ENCODE assay signal across 20 mouse cellular contexts in genomic region chr6:71262142-71262833, GRCm38 (mm10). TPM values are rescaled to one million over a fixed set of nuclear protein-coding genes. Genes with fewer than 3 reads are reported as not detected.
DNase-seq lines count a peak whose midpoint lies in the region; ATAC-seq lines count a peak whose summit lies in the region.
"Had no signal": no experiment of that assay in that cellular context is flagged by ENCODE, and none has a peak within 500 bp of the region (broad histone marks: within the 10 kb centered on the region; RNA-seq: fewer than 3 reads in every experiment).

No protein-coding gene starts in this region.

- no peak overlapping the region for H3K4me2 ChIP-seq in embryonic facial prominence, embryonic 14.5 days (ENCODE audit: low read depth, low read length)
- peak overlapping the region; percentile 64 for H3K4me2 ChIP-seq in heart, embryonic 11.5 days
- H3K4me2 ChIP-seq: embryonic facial prominence, embryonic 12.5 days; hindbrain, embryonic 13.5 days; midbrain, embryonic 12.5 days had no signal

- WGBS in embryonic facial prominence, embryonic 14.5 days, result 76% methylated on average over 8 of the region's 8 CpGs
- 77% methylated on average over 8 of the region's 8 CpGs for WGBS in embryonic facial prominence, embryonic 10.5 days
- whole genome bisulfite sequencing in heart, embryonic 11.5 days (ENCODE audit: insufficient replicate concordance), result 41% methylated on average over 8 of the region's 8 CpGs

- H3K4me1 ChIP-seq in embryonic facial prominence, embryonic 14.5 days (ENCODE audit: control insufficient read depth, insufficient read depth, low read length), result no peaks in the 10 kb centered on the region
- peaks cover 9% of the 10 kb centered on the region; the same call in 1 of the 2 replicates for H3K4me1 ChIP-seq in embryonic facial prominence, embryonic 10.5 days
- peaks cover 11% of the 10 kb centered on the region for H3K4me1 ChIP-seq in heart, embryonic 11.5 days (ENCODE audit: control insufficient read depth, insufficient read depth, low read length)
- H3K4me1 ChIP-seq: embryonic facial prominence, embryonic 12.5 days; hindbrain, embryonic 13.5 days; midbrain, embryonic 12.5 days had no signal

- intact Hi-C loops in heart, postnatal 36 days (cut with DNase I), result no loop called here

- H3K9ac ChIP-seq in embryonic facial prominence, embryonic 14.5 days (ENCODE audit: low read depth, low read length), result no peak overlapping the region
- H3K9ac ChIP-seq in heart, embryonic 11.5 days (ENCODE audit: low read depth, low read length), result peak overlapping the region; percentile 84
- H3K9ac ChIP-seq: embryonic facial prominence, embryonic 12.5 days; hindbrain, embryonic 13.5 days; liver, embryonic 14.5 days; midbrain, embryonic 12.5 days had no signal

- DNase-seq in embryonic facial prominence, embryonic 14.5 days (ENCODE audit: low spot score), result peak; percentile 62
- no peak for DNase-seq in embryonic facial prominence, embryonic 10.5 days (ENCODE audit: low spot score)
- DNase-seq in gastrocnemius, adult 8-10 months (ENCODE audit: low spot score in 2 of 2), result peak; percentile 45 to 48
- peak; percentile 40 to 53 for DNase-seq in heart, postnatal 36 days
- DNase-seq in ovary, adult 18-20 months (ENCODE audit: low spot score), result no peak
- DNase-seq in layer of hippocampus, postnatal 25 days (ENCODE audit: extremely low spot score in 1 of 2, low spot score in 1 of 2), result no peak
- DNase-seq in natural killer cell, adult 2 months (ENCODE audit: low spot score in 2 of 2), result no peak
- DNase-seq: cerebellum, postnatal 25 days; kidney, adult 18-20 months; kidney, postnatal 25 days; layer of hippocampus, adult 9-11 months; lung, postnatal 14 days; right cerebral cortex, adult 18-20 months had no signal

- H3K36me3 ChIP-seq in embryonic facial prominence, embryonic 14.5 days (ENCODE audit: control insufficient read depth, insufficient read depth, low read length), result no peaks in the 10 kb centered on the region
- H3K36me3 ChIP-seq in embryonic facial prominence, embryonic 10.5 days (replicated peaks), result no peaks in the 10 kb centered on the region
- no peaks in the 10 kb centered on the region for H3K36me3 ChIP-seq in heart, embryonic 11.5 days (ENCODE audit: control insufficient read depth, insufficient read depth, low read length)
- H3K36me3 ChIP-seq: embryonic facial prominence, embryonic 12.5 days; forebrain, embryonic 10.5 days; hindbrain, embryonic 13.5 days; midbrain, embryonic 12.5 days had no signal

- H3K4me3 ChIP-seq in embryonic facial prominence, embryonic 14.5 days (ENCODE audit: low read depth, low read length), result no peak overlapping the region
- H3K4me3 ChIP-seq in embryonic facial prominence, embryonic 10.5 days, result no peak overlapping the region
- peak overlapping the region; percentile 62 for H3K4me3 ChIP-seq in heart, embryonic 11.5 days (ENCODE audit: low read depth, low read length)
- H3K4me3 ChIP-seq: embryonic facial prominence, embryonic 12.5 days; forebrain, embryonic 10.5 days; hindbrain, embryonic 13.5 days; midbrain, embryonic 12.5 days had no signal

- H3K27me3 ChIP-seq in embryonic facial prominence, embryonic 14.5 days (replicated peaks; ENCODE audit: control insufficient read depth, insufficient read depth, low read length), result no peaks in the 10 kb centered on the region
- H3K27me3 ChIP-seq in embryonic facial prominence, embryonic 10.5 days (replicated peaks; ENCODE audit: low read depth, poor library complexity, severe bottlenecking), result no peaks in the 10 kb centered on the region
- H3K27me3 ChIP-seq in heart, embryonic 11.5 days (ENCODE audit: control insufficient read depth, insufficient read depth, low read length), result no peaks in the 10 kb centered on the region
- H3K27me3 ChIP-seq: embryonic facial prominence, embryonic 12.5 days; hindbrain, embryonic 13.5 days; midbrain, embryonic 12.5 days; Patski had no signal

- H3K9me3 ChIP-seq in embryonic facial prominence, embryonic 14.5 days (ENCODE audit: control insufficient read depth, low read length), result no peaks in the 10 kb centered on the region
- no peaks in the 10 kb centered on the region for H3K9me3 ChIP-seq in embryonic facial prominence, embryonic 10.5 days
- no peaks in the 10 kb centered on the region for H3K9me3 ChIP-seq in heart, embryonic 11.5 days (replicated peaks; ENCODE audit: control insufficient read depth, low read length)
- H3K9me3 ChIP-seq: embryonic facial prominence, embryonic 12.5 days; forebrain, embryonic 10.5 days; hindbrain, embryonic 13.5 days; midbrain, embryonic 12.5 days had no signal

- ATAC-seq in embryonic facial prominence, embryonic 14.5 days (ENCODE audit: low read depth), result peak; percentile 55; the same call in 1 of the 2 replicates
- ATAC-seq in heart, embryonic 11.5 days (replicated peaks; ENCODE audit: insufficient number of reproducible peaks, low FRiP score, low TSS enrichment), result peak; percentile 76
- ATAC-seq: Patski had no signal

- H3K27ac ChIP-seq in embryonic facial prominence, embryonic 14.5 days (replicated peaks; ENCODE audit: low read depth, low read length), result peak overlapping the region; percentile 1; the same call in 1 of the 2 replicates
- H3K27ac ChIP-seq in embryonic facial prominence, embryonic 10.5 days (replicated peaks), result no peak overlapping the region
- H3K27ac ChIP-seq in heart, embryonic 11.5 days (ENCODE audit: low read depth, low read length), result peak overlapping the region; percentile 92
- H3K27ac ChIP-seq: embryonic facial prominence, embryonic 12.5 days; forebrain, embryonic 10.5 days; hindbrain, embryonic 13.5 days; liver, embryonic 14.5 days; midbrain, embryonic 12.5 days had no signal

RNA-seq across cellular contexts. Expression of gene Krcc1, which starts 9.2 kb away (rescaled TPM):
- 47.4 and 47.5 TPM in 2 replicates for polyA plus RNA-seq in embryonic facial prominence, embryonic 14.5 days (2014; fragmentation: Nextera tagmentation; extraction: Ambion mirVana)
- polyA plus RNA-seq in embryonic facial prominence, embryonic 10.5 days (2016; fragmentation: Nextera tagmentation; extraction: Ambion mirVana), result 29.2 and 32.5 TPM in 2 replicates
- total RNA-seq in gastrocnemius, adult 8-10 months (2022), result 10 to 100 TPM; 25.0 to 34.8 (median 27.7) TPM
- 60.2 and 65.1 TPM in 2 replicates for polyA plus RNA-seq in heart, embryonic 11.5 days (2014; fragmentation: Nextera tagmentation; extraction: Ambion mirVana)
- 10 to 100 TPM; 51.9 to 56.0 TPM for total RNA-seq in heart, postnatal 36 days (2021)
- total RNA-seq in layer of hippocampus, postnatal 25 days (2021), result 10 to 100 TPM; 15.3 to 17.9 TPM

RNA-seq across cellular contexts. Expression of gene Smyd1, which starts 59.7 kb away (rescaled TPM):
- 28.9 and 31.5 TPM in 2 replicates for polyA plus RNA-seq in embryonic facial prominence, embryonic 14.5 days (2014; fragmentation: Nextera tagmentation; extraction: Ambion mirVana)
- polyA plus RNA-seq in embryonic facial prominence, embryonic 10.5 days (2016; fragmentation: Nextera tagmentation; extraction: Ambion mirVana), result 0.25 and 0.59 TPM in 2 replicates
- total RNA-seq in gastrocnemius, adult 8-10 months (2022), result 100 to 1,000 TPM; 334 to 392 (median 347) TPM
- polyA plus RNA-seq in heart, embryonic 11.5 days (2014; fragmentation: Nextera tagmentation; extraction: Ambion mirVana), result 136 and 164 TPM in 2 replicates
- total RNA-seq in heart, postnatal 36 days (2021), result 100 to 1,000 TPM; 351 to 373 TPM
- 1 to 10 TPM in 1 of 2 experiments, under 1 TPM in 1; 0.96 to 1.6 TPM for total RNA-seq in layer of hippocampus, postnatal 25 days (2021)

Comparison
In these comparisons a context has a peak if more than half of its experiments do, and no peak if none do; other contexts are left out.
1. DNase-seq: peak in embryonic facial prominence, embryonic 14.5 days (single experiment), gastrocnemius, adult 8-10 months (2 of 2) and heart, postnatal 36 days (2 of 2); none in embryonic facial prominence, embryonic 10.5 days (single experiment), ovary, adult 18-20 months (single experiment), layer of hippocampus, postnatal 25 days (0 of 2) and natural killer cell, adult 2 months (0 of 2).
2. RNA of gene Smyd1, which starts 59.7 kb away (total RNA-seq): 351 to 373 TPM in heart, postnatal 36 days and 334 to 392 TPM in gastrocnemius, adult 8-10 months; 0.96 to 1.6 TPM in layer of hippocampus, postnatal 25 days; every median in the first group is over 100 times any median in the second.